Mouse (Mus musculus) T-cell, adult 66 days (primary cell): ENCODE data around the gene H2al1k. TPM values are rescaled to one million over a fixed set of nuclear protein-coding genes. Genes with fewer than 3 reads are reported as not detected.

Source experiments
- total RNA-seq, 2 experiments: library from RNA; stranded (reverse); gene quantifications; 3 replicates in 1 of 2; 4 replicates in 1 of 2; pipeline ENCODE4 v1.2.4; 2023

Gene H2al1k
- total RNA-seq: not detected

DNA sequence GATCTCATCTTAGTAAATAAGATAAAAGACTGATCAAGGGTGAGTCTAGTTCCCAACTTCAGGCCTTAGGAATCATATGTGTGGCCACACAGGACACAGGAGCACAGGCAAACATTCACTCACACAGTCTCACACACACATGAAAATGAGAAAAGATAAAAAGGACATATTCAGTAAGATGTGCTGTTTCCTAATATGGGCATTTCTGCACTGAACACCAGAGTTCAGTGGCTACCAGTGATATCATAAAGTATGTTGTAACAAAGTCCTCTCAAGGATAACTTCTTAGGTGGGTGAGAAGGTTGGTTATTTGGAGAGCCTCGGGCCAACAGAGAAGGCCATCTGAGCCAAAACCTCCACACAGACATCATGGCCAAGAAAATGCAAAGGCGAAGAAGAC lies at the start of gene H2al1k:
TSS of gene H2al1k (plus strand) at position 301 of the 400 bp plus-strand sequence.

Other genes starting within 250 kb of the H2al1k start
- not detected for gene 4930402K13Rik, start 246.1 kb upstream of the H2al1k start, total RNA-seq
- under 1 TPM; 0.44 to 0.68 TPM for gene Lancl3, start 150.7 kb upstream of the H2al1k start, total RNA-seq
- not detected for gene Gm14862, start 93.7 kb upstream of the H2al1k start, total RNA-seq
- gene Xk, start 77.9 kb upstream of the H2al1k start, total RNA-seq: 1 to 10 TPM; 1.2 to 1.5 TPM
- gene H2al1m, start 66.9 kb upstream of the H2al1k start, total RNA-seq: not detected
- 1 to 10 TPM; 4.0 to 9.6 TPM for gene Cybb, start 137.1 kb downstream of the H2al1k start, total RNA-seq
- not detected for gene H2al1o, start 221.8 kb downstream of the H2al1k start, total RNA-seq